Mouse (Mus musculus): ENCODE measurements around the gene Gata1.

DNA sequence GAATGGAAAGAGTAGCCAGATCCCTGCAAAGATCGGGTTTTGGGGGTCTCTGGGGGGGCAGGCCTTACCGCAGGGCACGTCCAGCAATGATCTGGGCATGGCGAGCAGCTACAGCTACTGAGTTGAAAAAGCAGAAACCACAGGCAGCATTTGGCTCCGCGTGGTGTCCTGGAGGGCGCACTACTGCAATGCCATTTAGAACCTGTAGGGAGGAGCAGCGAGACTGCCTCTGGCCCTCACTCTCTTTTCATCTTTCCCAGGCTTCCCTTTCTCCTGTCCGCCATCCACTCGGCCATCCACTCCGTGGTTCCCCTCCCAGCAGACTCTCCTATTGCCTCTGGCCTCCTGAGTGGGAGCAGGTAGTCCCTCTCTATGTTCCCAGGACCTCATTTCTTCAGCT, 41.0 kb downstream of the Gata1 start:
- no peak for TF ChIP-seq CTCF (IDR thresholded peaks at IDR 0.05; ENCODE audit: borderline replicate concordance, insufficient read depth, low read length)
- TF ChIP-seq POLR2A (IDR thresholded peaks at IDR 0.05; ENCODE audit: low read depth, low read length), result no peak

Data from embryonic fibroblast, embryonic 13.5 days (primary cell).